Mouse (Mus musculus) lung, embryonic 15.5 days (tissue): Measurements from ENCODE around the gene AI467606. TPM values are rescaled to one million over a fixed set of nuclear protein-coding genes. Genes with fewer than 3 reads are reported as not detected.

Experiments
- ATAC-seq: fragments of 200-750 bp; cut with Nextera tagmentation; 2 replicates; pipeline ENCODE4 v1.8.0; 2017; ENCODE audit warnings: moderate number of reproducible peaks, borderline replicate concordance; ENCODE audit not compliant: low FRiP score, low TSS enrichment; ENCODE audit errors: extremely low read depth
- H3K27ac ChIP-seq: fragments of 300-500 bp; sonication (generic); 2 replicates; pipeline ENCODE4 v1.5.1; 2015; ENCODE audit warnings: moderate library complexity, mild to moderate bottlenecking, inconsistent platforms
- H3K27me3 ChIP-seq: fragments of 300-500 bp; sonication (generic); 2 replicates; pipeline ENCODE4 v1.6.1; 2015; ENCODE audit warnings: inconsistent platforms
- H3K36me3 ChIP-seq: fragments of 300-500 bp; sonication (generic); 2 replicates; pipeline ENCODE4 v1.6.1; 2015; ENCODE audit warnings: inconsistent platforms
- H3K4me1 ChIP-seq: fragments of 300-500 bp; sonication (generic); 2 replicates; pipeline ENCODE4 v1.6.1; 2015; ENCODE audit warnings: inconsistent platforms
- H3K4me2 ChIP-seq: fragments of 300-500 bp; sonication (generic); 2 replicates; pipeline ENCODE4 v1.6.1; 2015; ENCODE audit warnings: inconsistent platforms, mild to moderate bottlenecking, moderate library complexity
- H3K4me3 ChIP-seq: fragments of 300-500 bp; sonication (generic); 2 replicates; pipeline ENCODE4 v1.5.1; 2015; ENCODE audit warnings: mild to moderate bottlenecking, inconsistent platforms
- H3K9ac ChIP-seq: fragments of 300-500 bp; sonication (generic); 2 replicates; pipeline ENCODE4 v1.6.1; 2015; ENCODE audit warnings: inconsistent platforms
- H3K9me3 ChIP-seq: fragments of 300-500 bp; sonication (generic); 2 replicates; pipeline ENCODE4 v1.6.1; 2016; ENCODE audit warnings: inconsistent platforms
- WGBS: fragments of 180-500 bp; shearing (Covaris S2); methylation state at CpG from one replicate; pipeline ENCODE4 v1.1.7; 2015; 5-methylcytosine and 5-hydroxymethylcytosine counted together
- polyA plus RNA-seq: library from polyadenylated mRNA; unstranded; fragments of >200 nt; fragmentation: Nextera tagmentation; extraction: Ambion mirVana; gene quantifications from 2 replicates; pipeline ENCODE4 v1.2.1, GENCODE M21; 2015

AI467606 gene
- polyA plus RNA-seq, 1 experiment from 2014 or later: 10.1 TPM

GRCm38 (mm10) chr7:127113614-127114259 lies 22.6 kb downstream of the AI467606 start:
- no peaks in the 10 kb centered on the region for H3K9me3 ChIP-seq
- H3K9ac ChIP-seq: no peak overlapping the region
- peaks cover 7% of the 10 kb centered on the region; the same call in 1 of the 2 replicates for H3K4me1 ChIP-seq
- no peak overlapping the region for H3K27ac ChIP-seq
- no peaks in the 10 kb centered on the region for H3K36me3 ChIP-seq
- no peak for ATAC-seq
- no peak overlapping the region for H3K4me3 ChIP-seq
- WGBS: 42% methylated on average over 11 of the region's 12 CpGs
- no peaks in the 10 kb centered on the region for H3K27me3 ChIP-seq
- H3K4me2 ChIP-seq: no peak overlapping the region

- no peaks in the 10 kb centered on the region for H3K9me3 ChIP-seq
- no peak overlapping the region for H3K4me3 ChIP-seq
- H3K27me3 ChIP-seq: peaks cover 11% of the 10 kb centered on the region; the same call in 1 of the 2 replicates
- no peak for ATAC-seq
- H3K36me3 ChIP-seq: no peaks in the 10 kb centered on the region
- no peak overlapping the region for H3K9ac ChIP-seq
- no peak overlapping the region for H3K27ac ChIP-seq
- H3K4me1 ChIP-seq: peaks cover 7% of the 10 kb centered on the region; the same call in 1 of the 2 replicates
- WGBS: 64% methylated on average over 11 of the region's 11 CpGs
- no peak overlapping the region for H3K4me2 ChIP-seq
Measured at GRCm38 (mm10) chr7:127114920-127115319, 23.8 kb downstream of the AI467606 start.

GRCm38 (mm10) chr7:127116331-127116935 lies 25.3 kb downstream of the AI467606 start:
- peaks cover 7% of the 10 kb centered on the region; the same call in 1 of the 2 replicates for H3K4me1 ChIP-seq
- no peak for ATAC-seq
- no peak overlapping the region for H3K4me3 ChIP-seq
- H3K4me2 ChIP-seq: no peak overlapping the region
- no peak overlapping the region for H3K27ac ChIP-seq
- 50% methylated on average over 11 of the region's 11 CpGs for WGBS
- H3K36me3 ChIP-seq: no peaks in the 10 kb centered on the region
- H3K9ac ChIP-seq: no peak overlapping the region
- H3K9me3 ChIP-seq: no peaks in the 10 kb centered on the region
- H3K27me3 ChIP-seq: peaks cover 26% of the 10 kb centered on the region

GRCm38 (mm10) chr7:127117948-127118347 lies 26.8 kb downstream of the AI467606 start:
- Histone ChIP-seq H3K9ac (no peak overlapping the region), H3K36me3 (no peaks in the 10 kb centered on the region), H3K4me2 (no peak overlapping the region), H3K9me3 (no peaks in the 10 kb centered on the region), H3K4me1 (peaks cover 5% of the 10 kb centered on the region; the same call in 1 of the 2 replicates), H3K27ac (no peak overlapping the region), H3K27me3 (peaks cover 38% of the 10 kb centered on the region), H3K4me3 (no peak overlapping the region)
- no peak for ATAC-seq
- 29% methylated on average over 5 of the region's 5 CpGs for WGBS

- Histone ChIP-seq H3K4me3 (no peak overlapping the region), H3K4me1 (no peaks in the 10 kb centered on the region), H3K36me3 (no peaks in the 10 kb centered on the region), H3K9me3 (no peaks in the 10 kb centered on the region), H3K4me2 (no peak overlapping the region), H3K27me3 (peaks cover 42% of the 10 kb centered on the region), H3K9ac (no peak overlapping the region), H3K27ac (no peak overlapping the region)
- WGBS: 54% methylated on average over 14 of the region's 14 CpGs
- ATAC-seq: 0 out of 2 replicates have a peak, but pooled peaks have one; percentile 39
Measured at GRCm38 (mm10) chr7:127118671-127119445, 27.7 kb downstream of the AI467606 start.

- Histone ChIP-seq H3K36me3 (no peaks in the 10 kb centered on the region), H3K4me1 (no peaks in the 10 kb centered on the region), H3K9ac (no peak overlapping the region), H3K4me3 (no peak overlapping the region), H3K9me3 (peaks cover 6% of the 10 kb centered on the region; the same call in 1 of the 2 replicates), H3K27me3 (peaks cover 42% of the 10 kb centered on the region), H3K4me2 (no peak overlapping the region), H3K27ac (no peak overlapping the region)
- 15% methylated on average over 21 of the region's 21 CpGs for WGBS
- ATAC-seq: no peak
Measured at GRCm38 (mm10) chr7:127121061-127121910, 30.1 kb downstream of the AI467606 start.

GRCm38 (mm10) chr7:127121911-127122270 lies 30.7 kb downstream of the AI467606 start, which contains the start of gene Qprt:
Qprt (minus strand) TSS chr7:127122226.
- peaks cover 6% of the 10 kb centered on the region; the same call in 1 of the 2 replicates for H3K9me3 ChIP-seq
- peaks cover 42% of the 10 kb centered on the region for H3K27me3 ChIP-seq
- H3K4me2 ChIP-seq: no peak within 1 kb of the TSS
- no peak for ATAC-seq
- H3K9ac ChIP-seq: no peak within 1 kb of the TSS
- H3K27ac ChIP-seq: no peak within 1 kb of the TSS
- H3K36me3 ChIP-seq: no peaks in the 10 kb centered on the region
- H3K4me3 ChIP-seq: no peak within 1 kb of the TSS
- WGBS: 18% methylated on average over 7 of the region's 7 CpGs
- H3K4me1 ChIP-seq: no peaks in the 10 kb centered on the region

GRCm38 (mm10) chr7:127129638-127130037 lies 38.5 kb downstream of the AI467606 start:
- no peak overlapping the region for H3K27ac ChIP-seq
- H3K27me3 ChIP-seq: no peaks in the 10 kb centered on the region
- no peak overlapping the region for H3K4me3 ChIP-seq
- no peaks in the 10 kb centered on the region for H3K36me3 ChIP-seq
- no peak overlapping the region for H3K4me2 ChIP-seq
- no peaks in the 10 kb centered on the region for H3K9me3 ChIP-seq
- H3K9ac ChIP-seq: no peak overlapping the region
- 0 out of 2 replicates have a peak, but pooled peaks have one; percentile 39 for ATAC-seq
- H3K4me1 ChIP-seq: no peaks in the 10 kb centered on the region
- WGBS: 6% methylated on average over 4 of the region's 4 CpGs

GRCm38 (mm10) chr7:127133125-127133524 lies 42.0 kb downstream of the AI467606 start:
- H3K4me1 ChIP-seq: no peaks in the 10 kb centered on the region
- H3K4me3 ChIP-seq: no peak overlapping the region
- H3K9me3 ChIP-seq: no peaks in the 10 kb centered on the region
- no peak overlapping the region for H3K27ac ChIP-seq
- ATAC-seq: no peak
- H3K4me2 ChIP-seq: no peak overlapping the region
- 57% methylated on average over 5 of the region's 5 CpGs for WGBS
- no peaks in the 10 kb centered on the region for H3K36me3 ChIP-seq
- no peaks in the 10 kb centered on the region for H3K27me3 ChIP-seq
- no peak overlapping the region for H3K9ac ChIP-seq

GRCm38 (mm10) chr7:127134821-127135447 lies 43.8 kb downstream of the AI467606 start:
- Histone ChIP-seq H3K9me3 (no peaks in the 10 kb centered on the region), H3K4me3 (no peak overlapping the region), H3K9ac (no peak overlapping the region), H3K4me2 (no peak overlapping the region), H3K27ac (no peak overlapping the region), H3K4me1 (no peaks in the 10 kb centered on the region), H3K36me3 (no peaks in the 10 kb centered on the region), H3K27me3 (no peaks in the 10 kb centered on the region)
- WGBS: 75% methylated on average over 11 of the region's 11 CpGs
- no peak for ATAC-seq
